Mouse (Mus musculus) hindbrain, embryonic 11.5 days (tissue): ENCODE measurements around the gene Fads3. TPM values are rescaled to one million over a fixed set of nuclear protein-coding genes. Genes with fewer than 3 reads are reported as not detected.
A peak's percentile ranks its signal among the peaks of the same experiment; 100 is the strongest.

ENCODE experiments used
- ATAC-seq: fragments of 200-750 bp; cut with Nextera tagmentation; 2 replicates; pipeline ENCODE4 v1.8.0; 2017; ENCODE audit warnings: mild to moderate bottlenecking, moderate TSS enrichment, moderate library complexity; ENCODE audit not compliant: low FRiP score
- DNase-seq: peaks from one replicate; pipeline ENCODE4 v3.0.0-alpha.2; 2015; ENCODE audit warnings: low spot score
- H3K27ac ChIP-seq: fragments of 300-500 bp; sonication (generic); 2 replicates; pipeline ENCODE4 v1.5.1; 2014; ENCODE audit warnings: mild to moderate bottlenecking, low read depth, low read length
- H3K27me3 ChIP-seq: fragments of 300-500 bp; sonication (generic); 2 replicates; pipeline ENCODE4 v1.6.1; 2014; ENCODE audit warnings: mild to moderate bottlenecking, low read length, moderate library complexity, mixed read lengths; ENCODE audit not compliant: control insufficient read depth, insufficient read depth
- H3K36me3 ChIP-seq: fragments of 300-500 bp; sonication (generic); 2 replicates; pipeline ENCODE4 v1.6.1; 2014; ENCODE audit warnings: mild to moderate bottlenecking, low read length, moderate library complexity, mixed read lengths; ENCODE audit not compliant: control insufficient read depth, insufficient read depth
- H3K4me1 ChIP-seq: fragments of 300-500 bp; sonication (generic); replicated peaks from 2 replicates; pipeline ENCODE4 v1.6.1; 2014; ENCODE audit warnings: low read length, mixed read lengths; ENCODE audit not compliant: control insufficient read depth, insufficient read depth
- H3K4me2 ChIP-seq: fragments of 300-500 bp; sonication (generic); replicated peaks from 2 replicates; pipeline ENCODE4 v1.6.1; 2014; ENCODE audit warnings: mild to moderate bottlenecking, low read depth, low read length
- H3K4me3 ChIP-seq: fragments of 300-500 bp; sonication (generic); 2 replicates; pipeline ENCODE4 v1.5.1; 2014; ENCODE audit warnings: low read depth, low read length
- H3K9ac ChIP-seq: fragments of 300-500 bp; sonication (generic); 2 replicates; pipeline ENCODE4 v1.6.1; 2014; ENCODE audit warnings: low read depth, low read length
- H3K9me3 ChIP-seq: fragments of 300-500 bp; sonication (generic); 2 replicates; pipeline ENCODE4 v1.6.1; 2016; ENCODE audit warnings: low read length; ENCODE audit not compliant: control insufficient read depth
- WGBS: fragments of 180-500 bp; shearing (Covaris S2); extraction: QIAGEN DNeasy Blood & Tissue Kit; methylation state at CpG from one replicate; pipeline ENCODE4 v1.1.7; 2014; 5-methylcytosine and 5-hydroxymethylcytosine counted together
- polyA plus RNA-seq: library from polyadenylated mRNA; unstranded; fragments of >200 nt; fragmentation: Nextera tagmentation; extraction: Ambion mirVana; gene quantifications from 2 replicates; pipeline ENCODE4 v1.2.1, GENCODE M21; 2014

Gene Fads3
- polyA plus RNA-seq, 1 experiment from 2014 or later: 5.7 TPM

- WGBS: 92% methylated on average over 5 of the region's 5 CpGs
- Histone ChIP-seq H3K36me3 (peaks cover 53% of the 10 kb centered on the region), H3K9ac (no peak overlapping the region), H3K4me2 (no peak overlapping the region), H3K9me3 (no peaks in the 10 kb centered on the region), H3K4me1 (no peaks in the 10 kb centered on the region), H3K4me3 (no peak overlapping the region), H3K27ac (no peak overlapping the region), H3K27me3 (no peaks in the 10 kb centered on the region)
- ATAC-seq (no peak), DNase-seq (no peak)
Measured at GRCm38 (mm10) chr19:10065465-10066188, 24.3 kb downstream of the Fads3 start.

GRCm38 (mm10) chr19:10066189-10066500 is 24.8 kb downstream of the Fads3 start:
- no peak for ATAC-seq
- Histone ChIP-seq H3K27ac (no peak overlapping the region), H3K4me3 (no peak overlapping the region), H3K36me3 (peaks cover 57% of the 10 kb centered on the region), H3K9me3 (no peaks in the 10 kb centered on the region), H3K4me2 (no peak overlapping the region), H3K9ac (no peak overlapping the region), H3K4me1 (no peaks in the 10 kb centered on the region), H3K27me3 (no peaks in the 10 kb centered on the region)
- 92% methylated on average over 4 of the region's 4 CpGs for WGBS
- DNase-seq: no peak

- H3K27ac ChIP-seq: no peak overlapping the region
- ATAC-seq: no peak
- no peaks in the 10 kb centered on the region for H3K27me3 ChIP-seq
- DNase-seq: no peak
- no peak overlapping the region for H3K4me2 ChIP-seq
- H3K4me1 ChIP-seq: no peaks in the 10 kb centered on the region
- WGBS: 90% methylated on average over 3 of the region's 3 CpGs
- no peaks in the 10 kb centered on the region for H3K9me3 ChIP-seq
- no peak overlapping the region for H3K9ac ChIP-seq
- H3K4me3 ChIP-seq: no peak overlapping the region
- peaks cover 57% of the 10 kb centered on the region for H3K36me3 ChIP-seq
Measured at GRCm38 (mm10) chr19:10066502-10066901, 25.1 kb downstream of the Fads3 start.

- WGBS: 93% methylated on average over 7 of the region's 7 CpGs
- no peak overlapping the region for H3K4me3 ChIP-seq
- DNase-seq: no peak
Measured at GRCm38 (mm10) chr19:10067701-10068100, 26.3 kb downstream of the Fads3 start.

GRCm38 (mm10) chr19:10070186-10070980 is 29.0 kb downstream of the Fads3 start:
- Histone ChIP-seq H3K27ac (no peak overlapping the region), H3K4me3 (no peak overlapping the region), H3K36me3 (peaks cover 66% of the 10 kb centered on the region), H3K9ac (no peak overlapping the region), H3K4me1 (no peaks in the 10 kb centered on the region), H3K27me3 (no peaks in the 10 kb centered on the region), H3K4me2 (no peak overlapping the region), H3K9me3 (no peaks in the 10 kb centered on the region)
- WGBS: 95% methylated on average over 8 of the region's 8 CpGs
- DNase-seq (no peak), ATAC-seq (no peak)

More at GRCm38 (mm10) chr19:10067701-10068100, 26.3 kb downstream of the Fads3 start:
- Histone ChIP-seq H3K27ac (no peak overlapping the region), H3K4me2 (no peak overlapping the region), H3K27me3 (no peaks in the 10 kb centered on the region), H3K4me1 (no peaks in the 10 kb centered on the region), H3K9me3 (no peaks in the 10 kb centered on the region), H3K9ac (no peak overlapping the region), H3K36me3 (peaks cover 55% of the 10 kb centered on the region)
- no peak for ATAC-seq

- Histone ChIP-seq H3K27me3 (no peaks in the 10 kb centered on the region), H3K9ac (no peak overlapping the region), H3K4me1 (no peaks in the 10 kb centered on the region), H3K27ac (no peak overlapping the region), H3K9me3 (no peaks in the 10 kb centered on the region), H3K4me3 (no peak overlapping the region), H3K36me3 (peaks cover 68% of the 10 kb centered on the region), H3K4me2 (no peak overlapping the region)
- WGBS: 86% methylated on average over 5 of the region's 5 CpGs
- ATAC-seq (no peak), DNase-seq (no peak)
Measured at GRCm38 (mm10) chr19:10071166-10071565, 29.8 kb downstream of the Fads3 start.

- Histone ChIP-seq H3K4me1 (no peaks in the 10 kb centered on the region), H3K27ac (no peak overlapping the region), H3K4me2 (no peak overlapping the region), H3K4me3 (no peak overlapping the region), H3K9me3 (no peaks in the 10 kb centered on the region), H3K9ac (no peak overlapping the region), H3K27me3 (no peaks in the 10 kb centered on the region), H3K36me3 (peaks cover 68% of the 10 kb centered on the region)
- ATAC-seq (peak; percentile 25; the same call in 1 of the 2 replicates), DNase-seq (peak; percentile 22)
- 56% methylated on average over 4 of the region's 4 CpGs for WGBS
Measured at GRCm38 (mm10) chr19:10071892-10072291, 30.5 kb downstream of the Fads3 start.

GRCm38 (mm10) chr19:10073145-10073544 is 31.8 kb downstream of the Fads3 start:
- DNase-seq (no peak), ATAC-seq (no peak)
- Histone ChIP-seq H3K9ac (no peak overlapping the region), H3K27ac (no peak overlapping the region), H3K4me1 (no peaks in the 10 kb centered on the region), H3K4me3 (no peak overlapping the region), H3K27me3 (no peaks in the 10 kb centered on the region), H3K4me2 (no peak overlapping the region), H3K9me3 (no peaks in the 10 kb centered on the region), H3K36me3 (peaks cover 68% of the 10 kb centered on the region)
- 94% methylated on average over 5 of the region's 5 CpGs for WGBS

GRCm38 (mm10) chr19:10078392-10078791 is 37.0 kb downstream of the Fads3 start:
- ATAC-seq: no peak
- H3K9ac ChIP-seq: no peak overlapping the region
- no peaks in the 10 kb centered on the region for H3K4me1 ChIP-seq
- no peak for DNase-seq
- no peak overlapping the region for H3K27ac ChIP-seq
- 83% methylated on average over 6 of the region's 6 CpGs for WGBS
- H3K27me3 ChIP-seq: no peaks in the 10 kb centered on the region
- no peak overlapping the region for H3K4me3 ChIP-seq
- H3K36me3 ChIP-seq: peaks cover 63% of the 10 kb centered on the region
- H3K4me2 ChIP-seq: no peak overlapping the region
- no peaks in the 10 kb centered on the region for H3K9me3 ChIP-seq
